Mouse (Mus musculus): ENCODE results near the gene Klrb1f.
"Not testable (repeated sequence)": the region's sequence is repeated elsewhere in the genome, so short reads cannot be mapped to it uniquely, and the experiment has no call there.

The Klrb1f gene

GRCm38 (mm10) chr6:129045601-129046000 lies at the start of gene Klrb1f:
Gene Klrb1f (plus strand): TSS chr6:129045901.
- ATAC-seq (ENCODE audit: insufficient number of reproducible peaks, low FRiP score, low TSS enrichment): no peak

DNA sequence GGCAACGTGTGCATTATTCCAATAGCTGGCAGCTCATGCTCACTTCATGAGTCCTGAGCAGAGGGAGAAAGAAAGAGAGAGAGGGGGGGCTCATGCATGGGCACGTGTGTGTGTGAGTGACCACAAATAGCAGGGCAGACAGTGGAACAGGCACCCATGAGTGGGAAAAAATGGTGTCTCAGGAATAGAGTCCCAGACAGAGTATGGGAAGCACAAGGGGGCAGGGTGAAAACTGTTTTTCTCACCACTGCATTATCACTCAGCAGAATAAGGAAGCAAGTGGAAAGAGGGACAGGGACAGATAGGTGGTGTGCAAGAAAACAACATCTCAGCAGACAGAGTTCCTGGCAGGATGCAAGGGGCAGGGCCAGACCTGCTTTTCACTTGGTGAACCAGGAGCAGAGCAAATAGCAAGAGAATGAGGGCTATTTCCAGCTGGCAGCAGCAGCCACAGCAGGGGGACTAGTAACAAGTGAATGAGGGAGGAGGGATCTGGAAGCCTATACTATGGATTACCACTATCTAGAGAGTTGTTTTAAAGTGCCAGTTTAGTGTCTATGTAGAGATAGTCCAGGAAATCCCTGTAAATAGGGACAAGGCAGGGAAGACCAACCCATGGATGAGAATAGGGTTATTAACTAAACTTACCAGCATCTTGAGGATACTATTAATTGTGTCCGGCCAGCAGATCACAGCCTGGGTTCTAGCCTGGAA lies 49.5 kb upstream of the Klrb1f start:
- no peak for ATAC-seq (ENCODE audit: insufficient number of reproducible peaks, low FRiP score, low TSS enrichment)

DNA sequence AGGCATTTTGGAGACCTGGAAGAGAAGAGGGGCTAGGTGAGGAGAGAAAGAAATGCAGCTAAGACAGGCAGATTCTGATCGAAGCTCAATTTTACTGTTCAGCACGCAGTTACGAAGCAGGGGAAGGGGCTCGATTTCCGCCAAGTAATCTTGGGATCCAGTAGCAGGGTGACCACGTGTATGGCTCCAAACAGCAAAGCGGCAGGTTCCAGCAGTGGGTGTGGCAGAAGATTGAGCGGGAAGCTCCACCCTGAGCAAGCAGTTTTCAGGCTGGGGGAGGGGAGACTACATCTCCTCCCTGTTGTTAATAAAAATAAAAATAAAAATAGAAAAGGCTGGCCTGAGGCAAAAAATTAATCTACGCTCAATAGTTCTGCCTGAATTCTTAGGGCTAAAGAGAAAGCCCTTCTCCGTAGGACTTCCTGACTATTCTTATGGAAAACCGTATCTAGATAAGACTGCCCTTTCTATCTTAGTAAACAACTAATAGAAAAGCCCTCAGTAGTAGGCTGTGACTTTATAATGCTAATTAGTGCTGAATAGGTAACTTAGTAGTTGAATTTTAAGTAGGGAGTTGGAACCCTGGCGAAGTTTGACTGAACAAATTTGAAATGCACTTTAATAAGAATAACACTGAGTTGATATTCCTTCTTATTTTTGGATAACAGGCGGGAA lies 48.8 kb upstream of the Klrb1f start:
- ATAC-seq (ENCODE audit: insufficient number of reproducible peaks, low FRiP score, low TSS enrichment): no peak

- no peak for ATAC-seq (ENCODE audit: insufficient number of reproducible peaks, low FRiP score, low TSS enrichment)
These were observed 44.3 kb upstream of the Klrb1f start for GRCm38 (mm10) chr6:129001392-129001791.

GRCm38 (mm10) chr6:129008552-129008951 lies 37.1 kb upstream of the Klrb1f start:
- no peak for ATAC-seq (ENCODE audit: insufficient number of reproducible peaks, low FRiP score, low TSS enrichment)

GRCm38 (mm10) chr6:129009846-129010504 lies 35.7 kb upstream of the Klrb1f start:
- ATAC-seq (ENCODE audit: insufficient number of reproducible peaks, low FRiP score, low TSS enrichment): not testable (repeated sequence)

- ATAC-seq (ENCODE audit: insufficient number of reproducible peaks, low FRiP score, low TSS enrichment): no peak
These were observed 35.2 kb upstream of the Klrb1f start for GRCm38 (mm10) chr6:129010505-129010873.

- not testable (repeated sequence) for ATAC-seq (ENCODE audit: insufficient number of reproducible peaks, low FRiP score, low TSS enrichment)
These were observed 33.7 kb upstream of the Klrb1f start for GRCm38 (mm10) chr6:129012012-129012411.

DNA sequence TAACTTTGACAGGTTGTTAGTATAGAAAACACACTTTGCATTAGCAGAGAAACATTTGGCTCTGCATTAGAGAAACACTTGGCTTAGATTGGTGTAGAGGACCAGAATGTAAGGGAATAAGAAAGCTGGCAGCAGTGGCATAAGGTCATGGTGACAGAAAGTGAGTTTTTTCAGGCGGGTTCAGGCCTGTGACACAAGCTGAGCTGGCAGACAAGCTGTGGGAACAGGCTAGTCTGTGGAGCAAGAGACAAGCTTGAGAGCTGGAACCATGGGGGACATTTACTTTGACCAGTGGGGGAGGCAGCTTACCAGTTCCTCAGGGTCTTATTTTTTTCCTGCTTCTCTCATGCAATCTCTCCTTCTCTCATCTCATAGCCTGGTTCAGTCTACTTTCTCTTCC lies 32.7 kb upstream of the Klrb1f start:
- ATAC-seq (ENCODE audit: insufficient number of reproducible peaks, low FRiP score, low TSS enrichment): no peak

- ATAC-seq (ENCODE audit: insufficient number of reproducible peaks, low FRiP score, low TSS enrichment): no peak
These were observed 31.9 kb upstream of the Klrb1f start for GRCm38 (mm10) chr6:129013762-129014276.

DNA sequence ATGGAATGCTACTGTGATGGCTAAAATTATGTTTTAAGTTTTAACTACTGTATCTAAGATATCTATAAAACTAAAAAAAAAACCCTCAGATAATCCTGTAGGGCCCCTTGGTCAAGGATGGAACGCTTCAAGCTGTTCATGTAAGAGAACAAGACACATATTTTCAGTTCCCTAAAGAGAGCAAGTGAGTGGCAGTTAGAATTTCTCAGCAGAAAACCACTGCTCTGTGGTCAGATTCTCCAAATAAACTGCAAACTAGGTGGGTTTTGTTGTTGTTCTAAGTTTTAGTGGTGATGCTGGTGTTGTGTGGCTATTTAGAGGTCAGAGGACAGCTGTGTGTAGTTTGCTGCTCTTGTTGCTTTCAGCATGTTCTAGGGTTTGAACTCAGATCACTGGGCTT lies 31.3 kb upstream of the Klrb1f start:
- no peak for ATAC-seq (ENCODE audit: insufficient number of reproducible peaks, low FRiP score, low TSS enrichment)

DNA sequence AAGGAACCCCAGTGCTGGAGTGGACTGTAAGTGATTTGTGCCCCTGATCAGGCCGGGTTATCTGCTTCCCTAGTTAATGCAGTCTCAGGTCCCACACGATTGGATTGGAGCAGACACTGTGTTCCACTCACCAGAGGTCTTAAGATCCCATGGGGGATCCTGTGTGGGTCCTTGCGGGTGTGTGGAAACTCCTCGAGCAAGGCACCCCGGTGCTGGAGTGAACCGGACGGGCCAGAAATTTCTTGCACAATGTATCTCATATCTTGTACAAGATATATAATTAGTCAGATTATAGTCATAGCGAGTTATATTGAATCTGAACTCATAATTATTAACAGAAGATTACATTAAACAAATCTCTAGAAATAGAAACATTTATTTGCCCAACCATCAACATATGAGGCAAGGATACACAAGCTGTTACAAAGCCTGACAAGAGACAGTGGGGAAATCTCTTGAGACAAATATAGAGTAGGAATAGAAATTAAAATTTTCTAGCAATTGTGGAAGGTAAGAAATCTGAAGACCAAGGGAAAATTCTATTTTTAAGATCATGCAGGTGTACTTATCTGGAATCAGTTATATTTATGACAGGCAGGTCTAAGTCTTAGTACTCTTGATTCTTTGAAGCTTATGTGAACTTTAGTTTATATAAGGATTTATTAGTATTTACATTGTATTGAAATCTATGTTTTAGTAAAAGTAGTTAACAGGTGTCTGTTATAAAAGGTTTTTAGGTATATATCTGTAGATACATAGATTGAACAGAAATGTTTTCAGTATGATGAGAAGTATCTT lies 18.1 kb upstream of the Klrb1f start:
- ATAC-seq (ENCODE audit: insufficient number of reproducible peaks, low FRiP score, low TSS enrichment): no peak

DNA sequence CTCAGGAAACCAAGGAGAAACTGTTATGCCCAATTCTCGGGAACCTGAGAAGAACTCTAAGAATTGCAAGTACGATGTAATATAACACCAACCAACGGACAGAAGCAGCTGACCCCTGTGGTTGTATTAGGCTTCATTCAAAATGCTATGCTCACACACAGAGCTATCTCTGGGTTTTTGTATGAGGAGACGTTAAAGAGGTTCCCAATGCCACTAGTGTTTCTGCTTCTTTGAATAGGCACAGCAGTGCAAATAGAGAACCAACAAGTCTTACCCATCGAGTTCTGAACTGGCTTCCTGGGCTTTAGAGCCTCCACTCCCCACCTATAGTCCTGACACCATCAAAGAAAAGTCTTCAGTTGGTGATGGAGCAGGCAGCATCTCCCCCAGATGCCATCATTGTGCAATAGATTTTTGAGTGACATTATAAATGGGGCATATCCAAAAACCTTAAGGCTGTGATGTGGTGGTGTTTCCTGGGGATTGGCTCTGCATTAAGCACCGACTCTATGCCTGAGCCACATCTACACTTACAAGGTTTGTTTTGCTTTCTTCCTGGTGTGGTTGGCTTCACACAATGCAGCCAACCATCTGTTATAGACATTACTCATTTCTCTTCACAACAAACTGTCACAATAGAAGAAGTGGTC lies 15.4 kb upstream of the Klrb1f start:
- ATAC-seq (ENCODE audit: insufficient number of reproducible peaks, low FRiP score, low TSS enrichment): no peak

DNA sequence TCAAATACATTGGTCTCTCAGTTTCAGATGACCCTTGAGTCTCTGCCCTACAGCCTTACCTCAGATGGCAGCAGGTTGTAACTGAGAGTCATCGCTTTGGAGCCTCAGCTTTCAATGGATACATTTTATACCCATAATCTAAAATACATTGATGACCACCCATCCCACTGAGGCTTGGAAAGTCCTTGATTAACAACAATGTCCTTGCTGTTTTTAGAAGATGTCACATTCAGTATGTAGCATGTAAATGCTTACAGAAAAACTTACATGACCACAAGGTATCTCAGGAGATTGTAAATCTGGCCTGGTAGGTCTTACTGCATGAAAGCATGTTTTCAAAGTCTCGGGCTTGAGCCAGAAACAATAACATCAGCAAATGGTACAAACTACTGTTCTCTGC lies 14.7 kb upstream of the Klrb1f start:
- ATAC-seq (ENCODE audit: insufficient number of reproducible peaks, low FRiP score, low TSS enrichment): no peak

DNA sequence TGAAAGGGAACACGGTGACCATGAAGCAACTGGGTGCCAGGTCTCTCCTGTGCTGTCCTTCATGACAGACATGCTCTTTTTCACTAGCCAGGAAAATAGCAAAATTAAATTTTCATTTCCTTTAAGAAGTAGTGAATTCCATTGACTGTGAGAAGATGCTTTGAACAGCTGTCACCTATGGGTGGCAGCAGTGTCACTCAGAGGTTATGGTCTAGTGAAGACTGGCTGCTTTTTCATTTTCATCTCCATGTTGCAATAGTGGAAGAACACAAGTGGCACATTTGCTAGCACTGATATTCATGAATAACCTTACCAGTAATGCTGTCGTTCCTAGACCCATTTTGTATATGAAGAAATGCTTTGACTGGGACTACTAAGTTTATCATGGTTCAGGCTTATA lies 12.3 kb upstream of the Klrb1f start:
- no peak for ATAC-seq (ENCODE audit: insufficient number of reproducible peaks, low FRiP score, low TSS enrichment)

DNA sequence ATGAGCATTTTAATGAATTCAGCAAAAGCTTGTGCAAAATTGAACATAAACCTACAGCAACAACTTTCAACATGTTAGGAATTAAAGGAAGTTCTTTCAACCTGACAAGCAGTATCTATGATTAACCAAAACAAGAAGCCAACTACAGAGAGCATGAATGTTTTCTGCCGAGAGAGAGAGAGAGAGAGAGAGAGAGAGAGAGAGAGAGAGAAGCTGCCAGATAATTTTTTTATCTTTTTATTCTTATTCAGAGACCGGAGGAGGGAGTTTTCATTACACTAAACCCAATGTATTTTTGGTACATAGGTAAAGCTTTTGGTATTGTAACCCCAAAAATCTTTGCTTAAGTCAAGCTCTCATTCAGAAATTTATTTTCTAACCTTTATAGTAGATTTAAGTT lies 10.7 kb upstream of the Klrb1f start:
- ATAC-seq (ENCODE audit: insufficient number of reproducible peaks, low FRiP score, low TSS enrichment): no peak

DNA sequence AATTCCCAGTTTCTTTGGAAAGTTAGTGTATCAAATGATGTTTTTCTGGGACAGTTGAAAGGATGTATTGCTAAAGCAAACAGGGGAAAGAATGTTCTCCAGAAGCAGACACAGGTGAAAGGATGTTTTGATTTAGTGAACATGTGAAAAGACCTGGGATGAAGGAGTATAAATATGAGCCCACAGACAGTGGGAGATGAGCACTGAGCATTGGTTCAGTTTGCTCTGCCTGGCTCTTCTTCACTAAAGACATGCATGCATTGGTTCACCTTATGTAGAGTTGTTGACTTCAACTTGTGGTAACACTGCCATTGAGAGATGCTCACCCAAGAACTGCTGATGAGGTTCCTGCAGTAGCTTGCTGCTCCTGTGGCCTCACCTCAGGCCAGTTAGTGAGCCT lies 9.4 kb upstream of the Klrb1f start:
- ATAC-seq (ENCODE audit: insufficient number of reproducible peaks, low FRiP score, low TSS enrichment): no peak

GRCm38 (mm10) chr6:129036890-129037463 lies 8.7 kb upstream of the Klrb1f start:
- ATAC-seq (ENCODE audit: insufficient number of reproducible peaks, low FRiP score, low TSS enrichment): no peak

GRCm38 (mm10) chr6:129041470-129041869 lies 4.2 kb upstream of the Klrb1f start:
- no peak for ATAC-seq (ENCODE audit: insufficient number of reproducible peaks, low FRiP score, low TSS enrichment)

DNA sequence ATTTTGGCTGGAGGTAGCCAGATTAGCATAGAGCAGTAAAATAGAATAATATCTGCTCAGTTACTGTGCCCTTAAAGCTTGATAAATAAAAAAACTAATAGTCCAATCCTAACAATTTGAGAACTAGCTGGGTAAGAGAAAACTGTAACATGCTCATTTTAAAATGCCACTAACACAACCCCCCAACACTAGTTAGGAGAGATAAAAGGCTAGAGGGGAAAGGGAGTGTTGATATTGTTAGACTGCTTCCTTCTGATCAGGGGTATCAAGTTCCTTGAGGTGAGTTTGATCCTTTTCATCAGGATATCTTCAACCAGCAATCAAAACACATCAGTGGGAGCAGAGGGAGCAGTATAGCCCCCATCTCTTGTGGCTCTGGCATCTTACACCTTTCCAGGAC lies 3.2 kb upstream of the Klrb1f start:
- no peak for ATAC-seq (ENCODE audit: insufficient number of reproducible peaks, low FRiP score, low TSS enrichment)

Measured in cerebellum, adult (tissue).